In genomic region chr6:90728491-90728931, GRCm38 (mm10) we compare ENCODE assay signal across 8 mouse cellular contexts.
DNase-seq lines count a peak whose midpoint lies in the region; ATAC-seq and TF ChIP-seq lines count a peak whose summit lies in the region.

No protein-coding gene starts in this region.

- peak overlapping the region; percentile 44 for H3K27ac ChIP-seq in gastrocnemius, adult 2 months
- peak overlapping the region; percentile 14; the same call in 1 of the 2 replicates for H3K27ac ChIP-seq in hindbrain, embryonic 15.5 days (replicated peaks)

- H3K9ac ChIP-seq in hindbrain, embryonic 15.5 days: peak overlapping the region; percentile 3; the same call in 1 of the 2 replicates

- DNase-seq in NIH3T3 (ENCODE audit: low read depth): peak; percentile 92
- DNase-seq in cerebellum, postnatal 14 days: peak; percentile 94
- DNase-seq in gastrocnemius, adult 2 months: peak; percentile 92
- peak; percentile 85 for DNase-seq in layer of hippocampus, postnatal 36 days
- peak; percentile 94 for DNase-seq in lung, postnatal 10 days
- peak; percentile 88 for DNase-seq in ovary, postnatal 14 days (ENCODE audit: low spot score)
- peak; percentile 69 to 87 for DNase-seq in thymus, postnatal 10 days (ENCODE audit: low spot score in 2 of 2)

- no peak overlapping the region for H3K4me3 ChIP-seq in gastrocnemius, adult 2 months
- H3K4me3 ChIP-seq in hindbrain, embryonic 15.5 days: no peak overlapping the region

- TF ChIP-seq CTCF in gastrocnemius, adult 2 months (IDR thresholded peaks at IDR 0.05): no peak; the same call in 1 of the 2 replicates

- peaks cover 54% of the 10 kb centered on the region for H3K4me1 ChIP-seq in hindbrain, embryonic 15.5 days (replicated peaks)

- H3K27me3 ChIP-seq in hindbrain, embryonic 15.5 days: no peaks in the 10 kb centered on the region

- WGBS in hindbrain, embryonic 15.5 days: 0% methylated on average over 1 of the region's 1 CpGs

- H3K9me3 ChIP-seq in hindbrain, embryonic 15.5 days: no peaks in the 10 kb centered on the region

- intact Hi-C loops in gastrocnemius, adult 2 months (cut with DNase I): loop anchor here (2.0 kb wide), 1 partner anchor 122 kb away; no protein-coding TSS in a partner anchor

- peak; percentile 70 for ATAC-seq in hindbrain, embryonic 15.5 days (ENCODE audit: low FRiP score, low read depth)

- H3K4me2 ChIP-seq in hindbrain, embryonic 15.5 days: no peak overlapping the region

- H3K36me3 ChIP-seq in hindbrain, embryonic 15.5 days: no peaks in the 10 kb centered on the region
